Mouse (Mus musculus) myocyte (in vitro differentiated cells): Measurements from ENCODE around the gene Olfr945.

ENCODE experiments used
- CEBPB ChIP-seq: IDR thresholded peaks from 2 replicates; pipeline ENCODE4 v1.6.1; 2011; ENCODE audit warnings: mild to moderate bottlenecking, moderate library complexity; ENCODE audit not compliant: poor library complexity, insufficient read depth, severe bottlenecking
- E2F4 ChIP-seq: IDR thresholded peaks from one replicate; pipeline ENCODE4 v1.6.1; 2011; ENCODE audit warnings: mild to moderate bottlenecking, control low read depth, moderate library complexity; ENCODE audit not compliant: insufficient read depth
- MAX ChIP-seq: IDR thresholded peaks from one replicate; pipeline ENCODE4 v1.6.1; 2011; ENCODE audit warnings: low read depth, mild to moderate bottlenecking, control low read depth
- POLR2A ChIP-seq: IDR thresholded peaks from one replicate; pipeline ENCODE4 v1.6.1; 2011; ENCODE audit warnings: low read depth, mild to moderate bottlenecking, control low read depth, moderate library complexity; ENCODE audit not compliant: insufficient read length
- POLR2AphosphoS2 ChIP-seq: IDR thresholded peaks from one replicate; pipeline ENCODE4 v1.6.1; 2011; ENCODE audit warnings: low read depth, control low read depth; ENCODE audit not compliant: insufficient read length
- TCF12 ChIP-seq: IDR thresholded peaks from one replicate; pipeline ENCODE4 v1.6.1; 2011; ENCODE audit warnings: mild to moderate bottlenecking, control low read depth; ENCODE audit not compliant: poor library complexity, insufficient read depth, severe bottlenecking

- no peak for TF ChIP-seq POLR2A
- TF ChIP-seq E2F4 = no peak
- TF ChIP-seq CEBPB = no peak
- TF ChIP-seq MAX = no peak
- TF ChIP-seq POLR2AphosphoS2 = no peak
- no peak for TF ChIP-seq TCF12
These were observed 49.3 kb upstream of the Olfr945 start, which contains the start of gene Olfr948 for GRCm38 (mm10) chr9:39325945-39326344.
